Mouse (Mus musculus): ENCODE results near the gene Spag16. TPM values are rescaled to one million over a fixed set of nuclear protein-coding genes. Genes with fewer than 3 reads are reported as not detected.
"Not testable (repeated sequence)": the region's sequence is repeated elsewhere in the genome, so short reads cannot be mapped to it uniquely, and the experiment has no call there.

The Spag16 gene
- polyA plus RNA-seq (2015; fragmentation: Nextera tagmentation; extraction: Ambion mirVana): 1.2 and 2.1 TPM in 2 replicates

GRCm38 (mm10) chr1:69826806-69827703 is at the start of gene Spag16:
Spag16 (plus strand) TSS chr1:69826970.
- no peaks in the 10 kb centered on the region for H3K9me3 ChIP-seq
- peak; percentile 94 for ATAC-seq (ENCODE audit: low FRiP score)

GRCm38 (mm10) chr1:69785129-69785528 is 41.6 kb upstream of the Spag16 start:
- no peak for ATAC-seq (ENCODE audit: low FRiP score)
- H3K27ac ChIP-seq: no peak overlapping the region
- H3K4me2 ChIP-seq: no peak overlapping the region
- no peak overlapping the region for H3K4me3 ChIP-seq
- no peaks in the 10 kb centered on the region for H3K27me3 ChIP-seq
- no peaks in the 10 kb centered on the region for H3K4me1 ChIP-seq (replicated peaks)
- no peaks in the 10 kb centered on the region for H3K36me3 ChIP-seq
- WGBS: 11% methylated on average over 6 of the region's 6 CpGs
- no peak overlapping the region for H3K9ac ChIP-seq
- H3K9me3 ChIP-seq: no peaks in the 10 kb centered on the region

More at GRCm38 (mm10) chr1:69826806-69827703, at the start of gene Spag16:
- Histone ChIP-seq H3K27ac (no peak within 1 kb of the TSS), H3K36me3 (no peaks in the 10 kb centered on the region), H3K27me3 (no peaks in the 10 kb centered on the region), H3K9ac (peak within 1 kb of the TSS; percentile 68), H3K4me3 (peak within 1 kb of the TSS; percentile 51), H3K4me1 (replicated peaks) (peaks cover 5% of the 10 kb centered on the region), H3K4me2 (peak within 1 kb of the TSS; percentile 71)
- WGBS: 9% methylated on average over 38 of the region's 38 CpGs

DNA sequence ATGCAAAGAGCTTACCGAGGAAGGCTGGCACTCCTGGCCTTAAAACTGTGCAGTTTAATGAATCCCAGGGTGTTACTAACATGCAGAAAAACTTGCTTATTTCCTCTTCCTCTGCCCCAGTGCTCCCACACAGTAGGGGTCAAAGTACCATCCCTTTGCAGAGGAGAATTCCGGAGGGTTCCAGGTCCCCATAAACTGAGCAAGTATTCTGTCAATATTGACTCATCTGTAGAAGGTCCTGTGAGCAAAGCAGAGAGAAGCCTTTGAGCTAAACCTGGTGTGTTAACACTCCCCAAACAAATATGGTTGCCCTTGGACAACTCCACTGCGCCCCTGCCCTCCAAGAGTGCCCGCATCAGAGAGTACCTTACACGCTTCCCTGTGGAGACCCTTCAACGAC is 40.1 kb upstream of the Spag16 start:
- no peaks in the 10 kb centered on the region for H3K27me3 ChIP-seq

GRCm38 (mm10) chr1:69787379-69787778 is 39.4 kb upstream of the Spag16 start:
- Histone ChIP-seq H3K9ac (no peak overlapping the region), H3K4me3 (no peak overlapping the region), H3K27me3 (no peaks in the 10 kb centered on the region), H3K4me2 (no peak overlapping the region), H3K27ac (no peak overlapping the region), H3K9me3 (no peaks in the 10 kb centered on the region), H3K36me3 (no peaks in the 10 kb centered on the region), H3K4me1 (replicated peaks) (no peaks in the 10 kb centered on the region)
- no peak for ATAC-seq (ENCODE audit: low FRiP score)
- 81% methylated on average over 12 of the region's 12 CpGs for WGBS

More for the DNA sequence above, 40.1 kb upstream of the Spag16 start:
- 73% methylated on average over 6 of the region's 6 CpGs for WGBS
- Histone ChIP-seq H3K9me3 (no peaks in the 10 kb centered on the region), H3K4me3 (no peak overlapping the region), H3K36me3 (no peaks in the 10 kb centered on the region), H3K4me1 (replicated peaks) (no peaks in the 10 kb centered on the region), H3K27ac (no peak overlapping the region), H3K4me2 (no peak overlapping the region), H3K9ac (no peak overlapping the region)
- no peak for ATAC-seq (ENCODE audit: low FRiP score)

DNA sequence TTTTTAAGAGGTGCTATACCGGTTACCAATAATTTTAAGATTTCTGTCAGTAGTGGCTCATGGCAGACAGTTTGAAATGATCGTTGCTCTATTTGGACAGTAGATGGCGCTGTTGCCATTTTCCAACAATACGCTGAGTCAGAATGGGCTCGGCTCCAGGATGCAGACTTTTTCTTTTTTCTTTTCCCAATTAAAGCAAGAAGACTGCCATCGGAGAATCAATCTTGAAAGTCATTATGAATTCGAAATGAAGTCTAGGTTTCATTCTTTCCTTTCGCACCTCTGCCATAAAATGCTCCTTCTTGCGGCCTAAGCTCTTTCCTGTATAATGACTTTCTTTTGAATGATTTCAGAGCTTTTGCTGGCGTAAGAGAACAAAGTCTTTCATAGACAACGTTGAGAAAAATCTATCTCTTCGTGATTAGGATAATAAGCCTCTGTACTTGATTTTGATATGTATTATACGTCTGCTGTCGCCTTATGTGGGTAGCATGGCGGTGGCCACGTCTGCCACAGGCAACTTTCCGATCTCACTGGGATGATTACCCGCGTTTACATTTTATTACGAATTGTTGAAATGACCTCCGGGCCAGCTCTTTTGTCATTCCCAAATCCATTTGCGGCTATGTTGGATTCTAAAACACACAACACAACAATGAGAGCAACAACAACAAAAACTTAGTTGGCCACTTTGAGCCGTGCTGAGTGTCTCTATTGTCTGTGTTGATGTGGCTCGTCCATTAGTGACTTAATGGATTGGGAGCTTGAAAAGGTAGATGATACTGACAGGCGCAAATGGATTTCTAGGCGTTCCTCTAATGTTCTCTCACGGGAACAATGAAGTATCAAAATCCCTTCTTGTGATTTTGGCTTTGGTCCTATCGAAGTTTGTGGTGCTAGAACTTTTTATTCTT is 36.2 kb upstream of the Spag16 start:
- peak overlapping the region; percentile 31 for H3K4me3 ChIP-seq
- no peaks in the 10 kb centered on the region for H3K9me3 ChIP-seq
- H3K4me1 ChIP-seq (replicated peaks): no peaks in the 10 kb centered on the region
- H3K27ac ChIP-seq: 0 out of 2 replicates have a peak overlapping the region, but pooled peaks have one; percentile 46
- 15% methylated on average over 28 of the region's 28 CpGs for WGBS
- no peaks in the 10 kb centered on the region for H3K27me3 ChIP-seq
- no peaks in the 10 kb centered on the region for H3K36me3 ChIP-seq
- peak overlapping the region; percentile 6; the same call in 1 of the 2 replicates for H3K9ac ChIP-seq
- peak; percentile 63 for ATAC-seq (ENCODE audit: low FRiP score)
- H3K4me2 ChIP-seq: peak overlapping the region; percentile 53

DNA sequence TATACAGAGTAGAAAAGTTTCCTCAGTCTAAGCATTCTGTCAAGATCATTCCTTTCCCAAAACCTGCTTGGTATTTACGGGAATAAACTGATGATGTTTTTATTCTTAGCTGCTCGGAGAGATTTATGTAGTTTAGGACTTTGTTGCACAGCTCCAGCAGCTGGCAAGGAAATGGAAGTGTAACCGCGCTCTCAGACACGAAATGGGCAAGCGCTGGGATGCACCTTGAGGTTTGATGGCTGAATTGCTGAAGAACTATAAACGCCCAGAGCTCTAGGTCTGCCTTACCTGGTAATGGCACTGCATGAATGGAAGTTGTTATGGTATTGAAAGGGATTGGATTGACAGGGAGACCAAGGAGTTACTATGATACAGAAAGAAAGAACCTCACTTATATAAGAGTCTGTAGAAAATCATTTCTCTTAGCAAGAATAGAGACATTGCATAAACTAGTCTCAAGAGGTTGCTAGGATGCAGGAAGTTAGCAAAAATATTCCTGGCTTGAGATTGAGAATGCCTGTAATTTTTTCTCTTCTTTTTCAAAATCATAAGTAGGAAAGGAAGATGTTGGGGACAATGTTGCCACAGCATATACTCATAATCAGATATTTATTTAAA is 27.7 kb upstream of the Spag16 start:
- no peaks in the 10 kb centered on the region for H3K4me1 ChIP-seq (replicated peaks)
- H3K4me2 ChIP-seq: no peak overlapping the region
- H3K9me3 ChIP-seq: no peaks in the 10 kb centered on the region
- WGBS: 93% methylated on average over 7 of the region's 7 CpGs
- H3K9ac ChIP-seq: no peak overlapping the region
- H3K36me3 ChIP-seq: no peaks in the 10 kb centered on the region
- H3K4me3 ChIP-seq: no peak overlapping the region
- no peaks in the 10 kb centered on the region for H3K27me3 ChIP-seq
- no peak for ATAC-seq (ENCODE audit: low FRiP score)
- no peak overlapping the region for H3K27ac ChIP-seq

- Histone ChIP-seq H3K4me3 (no peak overlapping the region), H3K27me3 (no peaks in the 10 kb centered on the region), H3K9ac (no peak overlapping the region), H3K27ac (no peak overlapping the region), H3K4me2 (no peak overlapping the region), H3K36me3 (no peaks in the 10 kb centered on the region), H3K4me1 (replicated peaks) (no peaks in the 10 kb centered on the region), H3K9me3 (no peaks in the 10 kb centered on the region)
- 97% methylated on average over 2 of the region's 2 CpGs for WGBS
- ATAC-seq (ENCODE audit: low FRiP score): no peak
Measured at GRCm38 (mm10) chr1:69810161-69810560, 16.6 kb upstream of the Spag16 start.

DNA sequence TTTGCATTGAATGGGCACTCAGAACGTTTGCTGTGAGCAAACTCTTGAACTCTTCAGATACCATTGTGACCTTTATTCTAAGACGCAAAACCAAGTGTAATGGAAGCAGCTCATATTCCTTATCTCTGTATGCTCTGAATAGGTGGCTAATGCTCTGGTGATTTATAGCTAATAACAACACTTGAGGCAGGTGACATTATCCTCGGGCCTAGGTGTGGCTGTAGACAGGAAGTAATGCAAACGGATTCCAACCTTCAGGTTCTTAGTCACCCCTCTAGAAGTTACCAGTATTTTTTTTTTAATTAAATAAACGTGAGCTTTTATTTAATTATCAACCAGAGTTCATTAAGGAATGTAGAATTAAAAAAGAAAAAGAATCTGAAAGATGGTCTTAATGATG is 1.1 kb upstream of the Spag16 start:
- H3K36me3 ChIP-seq; H3K9ac ChIP-seq; ATAC-seq (ENCODE audit: low FRiP score); H3K4me1 ChIP-seq (replicated peaks); H3K9me3 ChIP-seq; H3K27ac ChIP-seq; H3K27me3 ChIP-seq; H3K4me3 ChIP-seq; H3K4me2 ChIP-seq: not testable (repeated sequence)
- WGBS: 82% methylated on average over 5 of the region's 5 CpGs

GRCm38 (mm10) chr1:69828872-69829479 is 2.2 kb downstream of the Spag16 start:
- ATAC-seq (ENCODE audit: low FRiP score): no peak
- peaks cover 5% of the 10 kb centered on the region for H3K4me1 ChIP-seq (replicated peaks)
- no peak overlapping the region for H3K9ac ChIP-seq
- H3K36me3 ChIP-seq: no peaks in the 10 kb centered on the region
- no peaks in the 10 kb centered on the region for H3K9me3 ChIP-seq
- H3K27me3 ChIP-seq: no peaks in the 10 kb centered on the region
- no peak overlapping the region for H3K27ac ChIP-seq
- WGBS: 94% methylated on average over 7 of the region's 7 CpGs
- no peak overlapping the region for H3K4me3 ChIP-seq
- H3K4me2 ChIP-seq: no peak overlapping the region

DNA sequence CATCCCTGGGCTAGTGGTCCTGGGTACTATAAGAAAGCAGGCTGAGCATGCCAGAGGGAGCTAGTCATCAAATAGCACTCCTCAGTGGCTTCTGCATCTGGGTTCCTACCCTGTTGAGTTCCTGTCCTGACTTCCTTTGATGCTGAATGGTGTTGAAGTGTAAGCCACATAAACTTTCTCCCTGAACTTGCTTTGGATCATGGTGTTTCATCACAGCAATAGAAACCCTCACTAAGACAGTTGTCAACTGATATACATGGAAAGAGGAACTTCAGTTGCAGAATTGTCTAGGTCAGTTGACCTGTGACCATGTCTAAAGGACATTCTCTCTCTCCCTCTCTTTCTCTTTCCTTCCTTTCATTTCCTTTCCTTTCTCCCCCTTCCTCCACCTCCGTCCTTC is 3.8 kb downstream of the Spag16 start:
- H3K4me1 ChIP-seq (replicated peaks): peaks cover 5% of the 10 kb centered on the region

GRCm38 (mm10) chr1:69831002-69831401 is 4.2 kb downstream of the Spag16 start:
- Histone ChIP-seq H3K4me1 (replicated peaks) (peaks cover 5% of the 10 kb centered on the region), H3K4me2 (no peak overlapping the region)
- no peak for ATAC-seq (ENCODE audit: low FRiP score)

More for the DNA sequence above, 3.8 kb downstream of the Spag16 start:
- no peaks in the 10 kb centered on the region for H3K27me3 ChIP-seq
- H3K4me2 ChIP-seq: no peak overlapping the region
- H3K36me3 ChIP-seq: no peaks in the 10 kb centered on the region
- H3K27ac ChIP-seq: no peak overlapping the region
- H3K9me3 ChIP-seq: no peaks in the 10 kb centered on the region
- H3K4me3 ChIP-seq: no peak overlapping the region
- 90% methylated on average over 1 of the region's 1 CpGs for WGBS
- ATAC-seq (ENCODE audit: low FRiP score): no peak
- no peak overlapping the region for H3K9ac ChIP-seq

More at GRCm38 (mm10) chr1:69831002-69831401, 4.2 kb downstream of the Spag16 start:
- Histone ChIP-seq H3K27ac (no peak overlapping the region), H3K36me3 (no peaks in the 10 kb centered on the region), H3K4me3 (no peak overlapping the region), H3K27me3 (no peaks in the 10 kb centered on the region), H3K9me3 (no peaks in the 10 kb centered on the region), H3K9ac (no peak overlapping the region)
- 100% methylated on average over 2 of the region's 2 CpGs for WGBS

Measured in hindbrain, embryonic 13.5 days (tissue).